Mouse (Mus musculus) thymus, postnatal 0 days (tissue): ENCODE measurements at regions not wholly inside any gene's neighbourhood (a gene's known extent, or its start where the extent isn't known, plus 50 kb on each side); places are given as distances from the start of the nearest gene placed in this dataset.
A peak's percentile ranks its signal among the peaks of the same experiment; 100 is the strongest.

ENCODE experiments used
- DNase-seq: peaks from one replicate; pipeline ENCODE4 v3.0.0-alpha.2; 2015; ENCODE audit warnings: low spot score

GRCm38 (mm10) chr12:99096930-99097617 is 176.7 kb downstream of the Ttc8 start:
- DNase-seq = peak; percentile 78

DNA sequence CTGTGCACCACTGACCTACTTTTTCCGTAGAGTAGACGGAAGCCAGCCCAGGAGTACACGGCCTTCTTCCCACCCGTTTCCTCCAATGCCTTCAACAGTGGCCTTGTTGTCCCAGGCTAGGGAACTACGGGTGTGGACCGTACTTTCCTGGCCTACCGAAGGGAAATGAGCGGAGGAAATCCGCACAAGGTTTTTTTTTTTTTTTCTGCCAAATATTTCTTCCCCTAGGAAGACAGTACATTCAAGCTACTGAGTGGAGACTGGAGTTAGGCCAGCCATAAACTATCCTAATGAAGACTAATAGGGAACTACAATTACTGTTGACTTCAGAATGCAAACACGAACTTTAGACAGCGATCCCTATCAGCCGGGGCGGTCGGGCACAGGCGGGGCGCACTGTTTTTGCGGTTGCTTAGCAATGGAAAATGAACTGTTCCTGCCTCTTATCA is 177.3 kb downstream of the Ttc8 start:
- DNase-seq = no peak

- no peak for DNase-seq
These were observed 179.5 kb downstream of the Ttc8 start for GRCm38 (mm10) chr12:99099881-99100280.

- no peak for DNase-seq
These were observed 188.2 kb downstream of the Ttc8 start for GRCm38 (mm10) chr12:99108616-99109015.

DNA sequence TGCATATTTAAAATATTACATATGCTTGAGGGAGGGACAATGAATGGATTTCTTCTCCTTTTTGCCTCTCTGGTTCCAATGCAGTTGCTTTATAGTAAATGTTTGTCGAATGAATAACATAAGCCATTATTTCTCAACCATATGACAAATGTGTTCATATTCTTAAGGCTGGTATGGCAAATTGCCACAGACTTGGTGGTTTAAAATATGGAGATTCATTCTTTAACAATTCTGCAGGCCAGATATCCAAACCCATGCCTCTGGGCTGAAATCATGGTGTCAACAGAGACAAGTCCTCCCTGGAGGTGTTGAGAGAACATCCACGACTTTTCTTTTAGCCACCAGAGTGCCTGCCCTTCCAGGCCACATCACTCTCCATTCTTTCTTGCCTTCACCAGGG is 193.4 kb downstream of the Ttc8 start:
- DNase-seq = no peak

- DNase-seq = no peak
These were observed 196.1 kb downstream of the Ttc8 start for GRCm38 (mm10) chr12:99116491-99116890.

GRCm38 (mm10) chr12:99118381-99119115 is 198.2 kb downstream of the Ttc8 start:
- no peak for DNase-seq

GRCm38 (mm10) chr12:99119966-99120365 is 199.6 kb downstream of the Ttc8 start:
- no peak for DNase-seq

GRCm38 (mm10) chr12:99123611-99124495 is 203.5 kb downstream of the Ttc8 start:
- no peak for DNase-seq

- no peak for DNase-seq
These were observed 205.8 kb downstream of the Ttc8 start for GRCm38 (mm10) chr12:99126129-99126528.
